Mouse (Mus musculus) left cerebral cortex, adult 2 months (tissue): ENCODE results near the gene Cdc42bpg. TPM values are rescaled to one million over a fixed set of nuclear protein-coding genes. Genes with fewer than 3 reads are reported as not detected.

Experiments used
- DNase-seq, 2 experiments: peaks; one replicate each; pipeline ENCODE4 v3.0.0; 2021 to 2022; ENCODE audit warnings: low spot score in 2 of 2, mixed read lengths in 1 of 2; ENCODE audit errors: extremely low spot score in 1 of 2
- H3K27ac ChIP-seq: fragments of 200-600 bp; 2 replicates; pipeline ENCODE4 v1.8.1; 2022
- H3K4me3 ChIP-seq: fragments of 200-600 bp; 2 replicates; pipeline ENCODE4 v1.8.1; 2022
- CTCF ChIP-seq: fragments of 200-600 bp; IDR thresholded peaks from 2 replicates; pipeline ENCODE4 v1.8.1; 2022; ENCODE audit warnings: antibody characterized with exemption, mild to moderate bottlenecking, moderate library complexity
- intact Hi-C: fragments of 180-260 bp; cut with DNase I; formaldehyde crosslinking; loops from one replicate; pipeline ENCODE4 v1.15.1; 2025
- total RNA-seq, 2 experiments: library from RNA; stranded (reverse); gene quantifications; 2 replicates each; pipeline ENCODE4 v1.2.3; 2021

Gene Cdc42bpg
- total RNA-seq, 2 experiments from 2014 or later: 3.4 to 4.1 TPM

DNA sequence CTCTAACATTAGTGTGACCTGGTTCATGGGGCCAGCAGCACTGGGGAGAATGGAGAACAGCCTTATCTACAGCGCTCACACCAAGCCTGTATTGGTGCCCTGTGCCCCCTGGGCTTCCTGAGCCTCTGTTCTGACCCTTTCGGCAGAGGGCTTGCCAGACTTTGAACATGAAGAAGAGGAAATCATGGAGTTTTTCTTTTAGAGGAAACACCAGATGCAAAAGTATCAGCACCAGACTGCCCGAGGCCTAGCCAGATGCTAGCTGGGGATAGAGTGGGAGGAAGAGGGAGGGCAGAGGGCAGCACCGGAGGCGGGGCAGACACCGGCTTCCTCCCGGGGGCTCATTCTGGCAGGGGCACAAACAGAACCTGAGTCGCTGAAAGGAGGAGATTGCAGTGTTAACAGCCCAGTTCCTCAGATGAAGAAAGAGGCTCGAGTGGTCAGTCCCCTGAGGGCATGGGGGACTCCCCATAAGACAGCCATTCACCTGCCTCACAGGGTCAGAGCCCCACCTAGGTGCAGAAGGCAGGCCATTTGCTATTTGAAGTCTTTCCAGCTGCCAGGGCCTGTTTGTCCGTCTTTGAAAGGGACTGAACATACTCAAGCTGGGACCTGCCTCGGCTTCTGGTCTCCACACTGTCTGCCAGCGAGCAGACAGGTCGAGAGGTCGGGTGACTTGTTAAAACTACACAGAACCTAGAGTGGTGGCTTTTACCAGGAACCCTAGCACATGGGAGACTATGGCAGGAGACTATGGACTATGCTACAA lies 43.1 kb downstream of the Cdc42bpg start:
- no peak for DNase-seq
- no peak overlapping the region for H3K4me3 ChIP-seq
- TF ChIP-seq CTCF: no peak
- no peak overlapping the region for H3K27ac ChIP-seq
- intact Hi-C loops: no loop called here

DNA sequence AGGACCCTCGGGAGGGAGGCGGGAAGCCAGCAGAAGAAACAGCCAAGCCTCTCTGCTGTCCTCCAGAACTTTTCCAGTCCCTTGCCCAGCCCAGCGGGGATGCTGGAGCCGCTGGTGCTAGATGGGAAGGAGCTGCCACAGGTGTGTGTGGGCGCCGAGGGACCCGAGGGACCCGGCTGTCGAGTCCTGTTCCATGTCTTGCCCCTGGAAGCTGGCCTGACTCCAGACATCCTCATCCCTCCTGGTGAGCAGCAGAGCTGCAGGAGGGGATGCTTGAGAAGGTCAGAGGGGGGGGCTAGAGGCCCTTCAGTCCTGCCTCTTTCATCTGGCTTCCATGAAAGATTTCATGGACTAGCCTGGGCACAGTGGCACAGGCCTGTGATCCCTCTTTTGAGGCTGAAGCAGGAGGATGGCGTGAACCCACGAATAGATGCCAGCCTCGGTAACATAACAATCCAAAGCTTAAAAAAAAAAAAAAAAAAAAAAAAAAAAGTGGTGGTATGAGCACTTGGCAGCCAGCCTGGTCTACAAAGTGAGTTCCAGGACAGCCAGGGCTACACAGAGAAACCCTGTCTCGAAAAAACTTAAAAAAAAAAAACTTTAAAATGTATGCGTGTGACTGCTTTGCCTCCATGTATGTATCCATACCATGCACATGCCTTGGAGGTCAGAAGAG lies 45.3 kb downstream of the Cdc42bpg start:
- no peak for DNase-seq
- intact Hi-C loops: no loop called here
- H3K4me3 ChIP-seq: no peak overlapping the region
- H3K27ac ChIP-seq: no peak overlapping the region; the same call in 1 of the 2 replicates
- no peak for TF ChIP-seq CTCF

- no peak for DNase-seq
- H3K4me3 ChIP-seq: no peak overlapping the region
- H3K27ac ChIP-seq: no peak overlapping the region
- intact Hi-C loops: no loop called here
- no peak for TF ChIP-seq CTCF
These were observed 45.9 kb downstream of the Cdc42bpg start for GRCm38 (mm10) chr19:6352107-6352505.

DNA sequence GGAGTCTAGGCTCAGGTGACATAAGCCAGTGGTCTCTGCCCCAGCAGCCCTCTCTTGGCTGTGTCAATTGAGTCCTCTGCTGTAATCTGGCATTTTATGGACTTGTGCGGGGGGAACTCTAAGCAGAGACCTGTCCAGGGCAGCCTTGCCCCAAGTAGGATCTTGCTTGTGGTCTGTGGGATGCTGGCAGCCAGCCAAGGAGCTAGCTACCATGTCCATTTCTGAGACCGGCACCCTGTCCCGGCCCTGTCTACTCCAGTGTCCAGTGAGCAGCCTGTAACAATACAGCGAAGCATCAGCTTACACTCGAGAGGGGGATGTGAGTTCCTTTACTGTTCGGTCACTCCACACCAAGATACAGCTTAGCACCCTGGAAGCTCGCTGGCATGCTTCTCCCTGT lies 47.8 kb downstream of the Cdc42bpg start:
- Histone ChIP-seq H3K27ac (no peak overlapping the region), H3K4me3 (no peak overlapping the region)
- intact Hi-C loops: no loop called here
- TF ChIP-seq CTCF: no peak
- DNase-seq: no peak

DNA sequence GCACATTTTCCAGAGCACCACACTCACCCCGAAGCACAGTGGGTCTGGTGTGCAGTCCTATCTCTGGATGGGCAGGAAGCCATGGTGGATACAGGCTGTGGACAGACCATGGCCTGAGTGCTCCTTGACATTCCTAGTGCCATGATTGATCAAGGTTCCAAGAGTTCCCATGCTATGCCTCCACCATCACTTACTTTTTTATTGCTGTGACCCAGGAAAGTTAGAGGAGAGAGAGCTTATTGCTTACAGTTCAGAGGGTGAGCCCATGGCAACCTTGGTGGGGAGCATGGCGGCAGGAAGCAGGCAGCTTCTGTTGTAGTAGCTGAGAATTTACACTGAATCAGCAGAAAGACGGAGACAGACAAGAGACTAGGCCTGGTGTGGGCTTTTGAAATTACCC lies 55.0 kb downstream of the Cdc42bpg start:
- no peak for DNase-seq
- TF ChIP-seq CTCF: no peak
- Histone ChIP-seq H3K27ac (no peak overlapping the region), H3K4me3 (no peak overlapping the region)
- intact Hi-C loops: no loop called here

- Histone ChIP-seq H3K27ac (peak overlapping the region; percentile 92), H3K4me3 (peak overlapping the region; percentile 71)
- no peak for TF ChIP-seq CTCF
- peak in 1 of 2 experiments; percentile 13 for DNase-seq
- intact Hi-C loops: no loop called here
These were observed 56.8 kb downstream of the Cdc42bpg start for GRCm38 (mm10) chr19:6363091-6363410.

GRCm38 (mm10) chr19:6363411-6364240 lies 57.4 kb downstream of the Cdc42bpg start, which contains the start of gene Sf1:
TSS of gene Sf1 (plus strand) at chr19:6363690.
- intact Hi-C loops: no loop called here
- peak; percentile 99 to 100 for DNase-seq
- Histone ChIP-seq H3K27ac (peak within 1 kb of the TSS; percentile 99), H3K4me3 (peak within 1 kb of the TSS; percentile 71)
- no peak for TF ChIP-seq CTCF

DNA sequence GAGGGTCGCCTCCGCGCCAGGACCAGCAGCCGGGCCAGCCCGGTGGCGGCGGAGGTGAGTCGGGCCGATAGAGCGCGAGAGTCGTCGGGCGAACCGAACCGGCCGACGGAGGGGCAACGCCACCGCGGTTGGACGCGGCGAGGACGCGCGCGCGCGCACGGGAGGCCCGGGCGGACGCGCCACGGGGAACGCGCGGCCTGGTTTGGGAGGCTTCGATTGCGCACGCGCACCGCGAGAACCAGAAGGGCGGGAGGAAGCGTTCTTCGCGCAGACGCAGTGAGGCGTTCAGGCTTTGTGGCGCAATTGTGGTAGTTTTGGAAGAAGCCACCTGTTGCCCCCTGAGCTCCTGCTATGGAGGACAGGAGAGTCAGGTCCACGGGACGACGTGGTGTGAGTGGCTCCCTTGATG lies 58.1 kb downstream of the Cdc42bpg start:
- intact Hi-C loops: no loop called here
- H3K4me3 ChIP-seq: peak overlapping the region; percentile 71
- peak overlapping the region; percentile 99 for H3K27ac ChIP-seq
- no peak for TF ChIP-seq CTCF
- DNase-seq: peak; percentile 90 to 91

DNA sequence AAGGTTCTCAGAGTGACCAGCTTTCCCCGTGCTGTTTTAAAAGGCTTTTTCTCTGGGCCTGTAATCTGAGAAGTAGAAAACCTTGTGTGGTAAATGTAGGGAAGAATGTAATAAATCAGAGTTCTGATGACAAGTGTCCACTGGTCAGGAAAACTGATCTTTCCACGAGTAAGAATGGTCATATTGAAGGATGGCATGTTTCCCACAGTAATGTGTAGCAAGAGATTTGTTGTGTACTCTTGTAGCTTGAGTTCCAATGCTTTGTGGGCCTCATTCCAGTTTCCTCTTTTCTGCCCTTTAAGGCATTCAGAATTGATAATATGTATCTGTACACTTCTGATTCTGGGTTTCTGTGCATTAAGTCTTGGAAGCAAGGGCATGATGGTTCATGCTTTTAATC lies 58.6 kb downstream of the Cdc42bpg start:
- no peak for DNase-seq
- TF ChIP-seq CTCF: no peak
- Histone ChIP-seq H3K27ac (peak overlapping the region; percentile 99; the same call in 1 of the 2 replicates), H3K4me3 (peak overlapping the region; percentile 71)
- intact Hi-C loops: no loop called here

- no peak for DNase-seq
- Histone ChIP-seq H3K27ac (no peak overlapping the region), H3K4me3 (no peak overlapping the region)
- intact Hi-C loops: no loop called here
- TF ChIP-seq CTCF: no peak
These were observed 63.9 kb downstream of the Cdc42bpg start for GRCm38 (mm10) chr19:6370175-6370574.

GRCm38 (mm10) chr19:6372433-6372832 lies 66.2 kb downstream of the Cdc42bpg start:
- H3K4me3 ChIP-seq: no peak overlapping the region
- intact Hi-C loops: no loop called here
- no peak overlapping the region for H3K27ac ChIP-seq
- DNase-seq: no peak
- TF ChIP-seq CTCF: no peak
